Mouse (Mus musculus) left cerebral cortex, postnatal 4 days (tissue): ENCODE results near the gene Parp6. TPM values are rescaled to one million over a fixed set of nuclear protein-coding genes. Genes with fewer than 3 reads are reported as not detected.
A peak's percentile ranks its signal among the peaks of the same experiment; 100 is the strongest.

Experiments
- DNase-seq: peaks from one replicate; pipeline ENCODE4 v3.0.0-alpha.2; 2022
- intact Hi-C: fragments of 180-260 bp; cut with DNase I; formaldehyde crosslinking; loops from one replicate; pipeline ENCODE4 v1.15.1; 2025
- total RNA-seq, 2 experiments: library from RNA; stranded (reverse); gene quantifications; 2 replicates each; pipeline ENCODE4 v1.2.3; 2021

Gene Parp6
- 100 to 1,000 TPM; 199 to 208 TPM for total RNA-seq

DNA sequence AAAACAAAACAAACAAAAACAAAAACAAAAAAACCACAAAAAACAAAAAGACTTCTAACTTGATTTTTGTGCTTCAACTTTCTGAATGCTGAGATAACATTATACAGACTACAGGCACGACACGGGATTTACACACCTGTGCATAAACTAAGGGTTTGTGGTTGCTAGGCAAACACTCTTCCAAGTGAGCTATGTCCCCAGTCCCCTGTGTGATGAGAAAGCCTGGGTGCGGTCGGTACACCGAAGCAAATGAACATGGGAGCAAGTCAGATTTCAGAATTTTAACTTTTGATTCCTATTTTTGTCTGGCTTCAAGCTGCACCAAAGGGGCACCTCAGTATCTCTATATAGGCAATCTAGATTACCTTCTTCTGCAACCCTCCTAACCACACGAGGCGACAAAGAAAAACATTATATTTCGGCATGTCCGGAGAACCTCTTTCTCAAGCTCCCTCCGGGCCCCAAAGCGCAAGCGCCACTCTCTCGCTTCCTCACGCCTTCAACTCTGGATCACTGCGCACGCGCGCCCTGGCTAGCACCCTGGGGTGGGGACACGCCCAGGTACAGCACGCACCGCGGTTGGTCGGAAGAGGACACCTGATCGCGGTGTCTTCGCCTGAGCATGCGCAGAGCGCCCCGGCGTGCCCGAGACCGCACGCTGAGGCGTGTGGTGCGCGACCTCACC, at the start of gene Parp6:
Gene Parp6 (plus strand): TSS at position 663 of the 685 bp plus-strand sequence.
- intact Hi-C loops = no loop called here
- DNase-seq = peak; percentile 100

DNA sequence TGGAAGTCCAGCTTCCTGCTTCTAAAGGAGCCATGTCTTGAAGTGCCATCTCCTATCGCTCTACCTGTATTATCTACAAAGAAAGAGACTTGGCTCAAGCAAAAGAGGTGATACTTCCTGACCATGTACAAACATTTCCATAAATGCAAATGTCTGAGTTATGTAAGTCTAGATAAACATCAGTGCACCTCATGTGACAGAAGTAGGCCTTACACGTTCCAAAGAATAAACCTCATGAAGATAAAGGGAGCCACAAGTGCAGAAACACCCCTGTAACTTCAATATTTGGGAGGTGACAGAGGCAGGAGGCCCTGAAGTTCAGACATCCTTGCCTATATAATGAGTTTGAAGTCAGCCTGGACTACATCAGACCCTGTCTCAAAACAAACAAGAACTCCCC, 45.2 kb upstream of the Parp6 start:
- no peak for DNase-seq
- intact Hi-C loops = no loop called here

GRCm38 (mm10) chr9:59577401-59577800, 39.7 kb upstream of the Parp6 start:
- intact Hi-C loops = no loop called here

GRCm38 (mm10) chr9:59577844-59578504, 39.1 kb upstream of the Parp6 start, which contains the start of gene Celf6:
Gene Celf6 (plus strand): TSS chr9:59577917.
- peak; percentile 97 for DNase-seq
- intact Hi-C loops = no loop called here

More at GRCm38 (mm10) chr9:59577401-59577800, 39.7 kb upstream of the Parp6 start:
- no peak for DNase-seq

- no peak for DNase-seq
- intact Hi-C loops = no loop called here
Measured at GRCm38 (mm10) chr9:59578505-59578867, 38.6 kb upstream of the Parp6 start.

DNA sequence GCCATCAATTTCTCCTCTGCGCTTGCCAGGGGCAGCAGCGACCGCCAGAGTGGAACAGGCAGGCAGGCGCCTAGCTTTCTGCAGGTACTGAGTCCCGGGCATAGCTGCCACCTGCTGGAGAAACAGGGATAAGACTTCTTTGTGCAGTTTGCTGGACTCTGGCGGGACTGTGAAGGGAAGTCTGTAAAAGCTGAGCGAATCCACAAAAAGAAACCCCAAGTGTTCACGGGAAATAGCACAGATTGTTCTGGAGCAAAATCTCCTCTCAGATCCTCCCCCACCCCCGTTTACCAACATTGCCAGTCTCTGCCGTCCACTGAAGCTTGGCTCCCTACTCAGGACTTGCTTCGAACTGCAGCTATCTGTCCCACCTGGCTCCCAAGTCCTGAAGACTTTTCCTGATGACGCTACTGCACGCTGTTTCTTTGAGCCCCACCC, 32.2 kb upstream of the Parp6 start:
- intact Hi-C loops = no loop called here
- DNase-seq = peak; percentile 83

- no peak for DNase-seq
- intact Hi-C loops = no loop called here
Measured at GRCm38 (mm10) chr9:59588252-59588651, 28.8 kb upstream of the Parp6 start.

DNA sequence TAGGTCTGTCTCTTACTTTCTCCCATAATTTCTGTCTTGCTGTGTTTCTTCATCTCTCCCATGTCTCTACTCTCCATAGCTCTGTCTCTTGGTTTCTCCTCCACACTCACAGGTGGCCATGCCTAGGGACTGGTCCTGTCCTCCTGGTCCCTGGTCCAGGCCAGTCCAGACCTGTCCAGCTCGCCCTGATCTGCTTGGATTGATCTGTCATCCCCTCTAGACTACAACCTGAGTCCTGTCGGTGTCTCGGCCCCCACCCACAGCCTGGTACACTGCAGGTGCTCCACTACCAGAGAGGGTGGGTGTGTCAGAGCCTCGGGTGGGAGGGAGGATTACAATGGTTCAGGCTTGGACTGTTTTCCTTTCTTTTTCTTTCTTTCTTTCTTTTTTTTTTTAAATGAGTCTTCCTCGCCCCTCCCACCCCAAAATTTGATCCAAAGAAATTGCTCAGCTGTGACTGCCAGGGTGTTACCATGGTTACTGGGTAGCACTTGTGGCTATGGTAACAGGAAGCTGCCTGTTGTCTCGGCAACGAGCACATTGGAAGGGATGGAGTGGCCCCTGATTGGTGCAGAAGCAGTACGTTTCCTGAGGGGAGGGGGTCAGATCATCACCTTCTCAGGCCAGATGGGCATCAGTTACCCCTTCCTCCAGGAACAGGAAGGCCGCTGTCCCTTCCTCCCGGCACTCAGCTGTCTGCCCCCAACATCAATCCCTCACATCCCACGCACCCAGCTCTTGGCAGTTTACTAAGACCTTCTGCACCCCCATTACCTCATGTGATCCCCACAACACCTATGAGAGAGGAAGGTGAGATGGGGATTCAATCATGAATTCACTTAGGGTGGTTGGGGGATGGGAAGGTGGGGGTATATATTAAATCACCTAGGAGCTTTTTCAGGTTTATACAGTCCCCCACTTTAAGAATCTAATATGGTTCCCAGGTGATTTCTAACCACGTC, 28.1 kb upstream of the Parp6 start:
- intact Hi-C loops = no loop called here
- peak; percentile 50 for DNase-seq

GRCm38 (mm10) chr9:59589703-59590439, 27.2 kb upstream of the Parp6 start:
- intact Hi-C loops = no loop called here
- no peak for DNase-seq

- DNase-seq = no peak
- intact Hi-C loops = no loop called here
Measured at GRCm38 (mm10) chr9:59601661-59602060, 15.4 kb upstream of the Parp6 start.

DNA sequence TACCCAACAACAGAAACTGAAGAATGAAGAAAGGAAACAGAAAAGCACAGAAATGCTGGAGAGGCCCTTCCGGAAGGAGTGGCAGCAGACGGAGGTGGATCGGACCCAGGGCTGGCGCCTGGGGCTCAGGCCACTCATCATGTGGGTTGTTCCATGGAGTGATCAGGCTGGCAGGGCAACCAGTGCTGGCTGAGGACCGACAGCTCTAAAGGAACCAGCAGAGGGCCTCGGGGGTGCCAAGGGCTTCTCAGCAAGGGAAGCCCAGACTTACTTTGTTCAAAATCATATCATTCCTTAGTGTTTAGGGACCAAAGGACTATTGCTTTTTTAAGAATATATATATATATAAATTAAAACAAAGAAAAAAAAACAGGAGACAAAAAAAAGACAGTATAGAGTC, 11.1 kb upstream of the Parp6 start:
- peak; percentile 20 for DNase-seq
- intact Hi-C loops = no loop called here

- DNase-seq = no peak
- intact Hi-C loops = no loop called here
Measured at GRCm38 (mm10) chr9:59610950-59611349, 6.1 kb upstream of the Parp6 start.

- intact Hi-C loops = no loop called here
- no peak for DNase-seq
Measured at GRCm38 (mm10) chr9:59615797-59616196, 1.3 kb upstream of the Parp6 start.

GRCm38 (mm10) chr9:59617307-59617973, 356 bp downstream of the Parp6 start:
- DNase-seq = no peak
- intact Hi-C loops = no loop called here

DNA sequence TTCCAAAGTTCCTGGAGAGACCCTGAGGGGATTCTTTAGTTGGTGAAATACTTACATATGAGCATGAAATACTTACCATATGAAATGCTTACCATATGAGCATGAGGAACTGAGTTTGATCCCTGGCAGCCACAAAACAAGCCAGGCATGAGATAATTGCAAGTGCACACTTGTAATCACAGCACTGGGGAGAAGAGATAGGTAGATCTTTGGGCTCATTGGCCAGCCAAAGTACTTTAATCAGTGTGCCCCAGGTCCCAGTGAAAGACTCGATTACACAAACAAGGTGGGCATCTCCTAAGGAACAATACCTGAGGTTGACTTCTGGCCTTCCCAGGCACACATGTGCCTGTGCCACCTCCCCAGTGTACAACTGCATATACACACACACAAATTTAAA, 21.3 kb downstream of the Parp6 start:
- intact Hi-C loops = no loop called here
- no peak for DNase-seq

DNA sequence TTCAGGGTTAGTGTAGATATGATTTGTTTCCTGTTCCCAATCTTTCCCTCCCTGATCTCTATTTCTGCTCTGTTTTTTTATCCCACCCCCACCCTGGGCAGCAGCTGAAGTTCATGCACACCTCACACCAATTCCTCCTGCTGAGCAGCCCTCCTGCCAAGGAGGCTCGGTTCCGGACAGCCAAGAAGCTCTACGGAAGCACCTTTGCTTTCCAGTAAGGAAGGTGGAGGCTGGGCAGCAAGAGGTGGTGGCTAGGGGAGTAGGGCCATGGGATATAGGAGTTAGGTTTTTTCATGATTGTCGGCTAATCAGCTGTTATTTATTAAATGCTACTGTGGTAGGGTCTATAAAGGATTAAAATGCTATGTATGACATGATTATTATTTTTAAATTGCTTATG, 22.9 kb downstream of the Parp6 start:
- intact Hi-C loops = no loop called here
- no peak for DNase-seq

DNA sequence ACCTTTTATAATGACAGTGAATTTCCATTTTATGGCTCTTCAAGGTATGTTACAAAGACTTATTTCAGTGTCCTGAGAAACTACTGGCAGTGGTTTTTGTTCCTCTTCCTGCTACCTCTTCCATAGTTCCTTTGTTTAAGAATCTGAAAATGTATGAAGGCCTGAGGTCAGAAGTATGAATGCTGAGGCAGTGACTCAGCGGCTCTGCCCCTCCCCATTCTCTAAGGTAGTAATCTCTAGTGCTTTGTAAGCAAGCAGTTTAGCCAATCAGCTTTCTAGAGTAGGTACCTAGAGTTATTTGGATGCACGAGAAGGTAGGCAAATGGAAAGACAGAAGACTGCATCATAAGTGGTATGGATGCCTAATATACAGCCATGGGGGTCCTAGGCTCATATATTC, 24.2 kb downstream of the Parp6 start:
- intact Hi-C loops = no loop called here

GRCm38 (mm10) chr9:59649911-59650310, 32.8 kb downstream of the Parp6 start:
- intact Hi-C loops = no loop called here
- no peak for DNase-seq

More for the DNA sequence above, 24.2 kb downstream of the Parp6 start:
- no peak for DNase-seq

GRCm38 (mm10) chr9:59653371-59653770, 36.3 kb downstream of the Parp6 start:
- intact Hi-C loops = no loop called here
- DNase-seq = no peak

- no peak for DNase-seq
- intact Hi-C loops = no loop called here
Measured at GRCm38 (mm10) chr9:59654450-59654983, 37.4 kb downstream of the Parp6 start.
